Mouse (Mus musculus) hindbrain, embryonic 15.5 days (tissue): Measurements from ENCODE around the gene Cryzl1. TPM values are rescaled to one million over a fixed set of nuclear protein-coding genes. Genes with fewer than 3 reads are reported as not detected.

Experiments used
- ATAC-seq: fragments of 200-750 bp; cut with Nextera tagmentation; 2 replicates; pipeline ENCODE4 v1.8.0; 2017; ENCODE audit warnings: low read depth, moderate number of reproducible peaks, moderate TSS enrichment; ENCODE audit not compliant: low FRiP score
- H3K27ac ChIP-seq: fragments of 300-500 bp; sonication (generic); replicated peaks from 2 replicates; pipeline ENCODE4 v1.5.1; 2015; ENCODE audit warnings: mild to moderate bottlenecking, inconsistent platforms
- H3K27me3 ChIP-seq: fragments of 300-500 bp; sonication (generic); 2 replicates; pipeline ENCODE4 v1.6.1; 2015; ENCODE audit warnings: control low read depth, inconsistent platforms
- H3K36me3 ChIP-seq: fragments of 300-500 bp; sonication (generic); 2 replicates; pipeline ENCODE4 v1.6.1; 2015; ENCODE audit warnings: control low read depth, inconsistent platforms
- H3K4me1 ChIP-seq: fragments of 300-500 bp; sonication (generic); replicated peaks from 2 replicates; pipeline ENCODE4 v1.6.1; 2015; ENCODE audit warnings: control low read depth, inconsistent platforms
- H3K4me2 ChIP-seq: fragments of 300-500 bp; sonication (generic); 2 replicates; pipeline ENCODE4 v1.6.1; 2015; ENCODE audit warnings: moderate library complexity, mild to moderate bottlenecking, inconsistent platforms
- H3K4me3 ChIP-seq: fragments of 300-500 bp; sonication (generic); 2 replicates; pipeline ENCODE4 v1.5.1; 2015; ENCODE audit warnings: mild to moderate bottlenecking, inconsistent platforms
- H3K9ac ChIP-seq: fragments of 300-500 bp; sonication (generic); 2 replicates; pipeline ENCODE4 v1.6.1; 2015; ENCODE audit warnings: inconsistent platforms
- H3K9me3 ChIP-seq: fragments of 300-500 bp; sonication (generic); 2 replicates; pipeline ENCODE4 v1.6.1; 2016; ENCODE audit warnings: control low read depth, inconsistent platforms
- WGBS: fragments of 180-500 bp; shearing (Covaris S2); methylation state at CpG from one replicate; pipeline ENCODE4 v1.1.7; 2015; 5-methylcytosine and 5-hydroxymethylcytosine counted together
- polyA plus RNA-seq: library from polyadenylated mRNA; unstranded; fragments of >200 nt; fragmentation: Nextera tagmentation; extraction: Ambion mirVana; gene quantifications from 2 replicates; pipeline ENCODE4 v1.2.1, GENCODE M21; 2015

Cryzl1 gene
- polyA plus RNA-seq, 1 experiment from 2014 or later, result 93.4 TPM

GRCm38 (mm10) chr16:91702771-91703188 lies 26.0 kb downstream of the Cryzl1 start:
- H3K27me3 ChIP-seq, result no peaks in the 10 kb centered on the region
- no peak overlapping the region for H3K4me3 ChIP-seq
- 60% methylated on average over 3 of the region's 3 CpGs for WGBS
- H3K4me1 ChIP-seq, result no peaks in the 10 kb centered on the region
- H3K27ac ChIP-seq, result no peak overlapping the region
- H3K4me2 ChIP-seq, result no peak overlapping the region
- no peak; the same call in 1 of the 2 replicates for ATAC-seq
- peaks cover 56% of the 10 kb centered on the region for H3K36me3 ChIP-seq
- no peaks in the 10 kb centered on the region for H3K9me3 ChIP-seq
- H3K9ac ChIP-seq, result no peak overlapping the region

GRCm38 (mm10) chr16:91701908-91702307 lies 26.9 kb downstream of the Cryzl1 start:
- no peaks in the 10 kb centered on the region for H3K4me1 ChIP-seq
- WGBS, result 90% methylated on average over 13 of the region's 13 CpGs
- no peak overlapping the region for H3K4me2 ChIP-seq
- no peak overlapping the region for H3K9ac ChIP-seq
- ATAC-seq, result no peak
- H3K9me3 ChIP-seq, result no peaks in the 10 kb centered on the region
- H3K36me3 ChIP-seq, result peaks cover 60% of the 10 kb centered on the region
- no peaks in the 10 kb centered on the region for H3K27me3 ChIP-seq
- H3K27ac ChIP-seq, result no peak overlapping the region
- no peak overlapping the region for H3K4me3 ChIP-seq

- no peaks in the 10 kb centered on the region for H3K9me3 ChIP-seq
- H3K27me3 ChIP-seq, result no peaks in the 10 kb centered on the region
- no peak overlapping the region for H3K4me3 ChIP-seq
- H3K4me2 ChIP-seq, result no peak overlapping the region
- WGBS, result 87% methylated on average over 1 of the region's 1 CpGs
- H3K27ac ChIP-seq, result no peak overlapping the region
- peaks cover 48% of the 10 kb centered on the region for H3K36me3 ChIP-seq
- ATAC-seq, result no peak
- H3K4me1 ChIP-seq, result no peaks in the 10 kb centered on the region
- no peak overlapping the region for H3K9ac ChIP-seq
These were observed 29.8 kb downstream of the Cryzl1 start for GRCm38 (mm10) chr16:91698995-91699394.

- no peak for ATAC-seq
- no peak overlapping the region for H3K27ac ChIP-seq
These were observed 33.5 kb downstream of the Cryzl1 start for GRCm38 (mm10) chr16:91695108-91695755.

GRCm38 (mm10) chr16:91694455-91695084 lies 34.2 kb downstream of the Cryzl1 start:
- no peak overlapping the region for H3K27ac ChIP-seq

More at GRCm38 (mm10) chr16:91695108-91695755, 33.5 kb downstream of the Cryzl1 start:
- 79% methylated on average over 8 of the region's 8 CpGs for WGBS
- no peak overlapping the region for H3K4me3 ChIP-seq
- no peak overlapping the region for H3K9ac ChIP-seq
- peaks cover 34% of the 10 kb centered on the region for H3K36me3 ChIP-seq
- no peaks in the 10 kb centered on the region for H3K27me3 ChIP-seq
- H3K4me2 ChIP-seq, result no peak overlapping the region
- no peaks in the 10 kb centered on the region for H3K9me3 ChIP-seq
- H3K4me1 ChIP-seq, result no peaks in the 10 kb centered on the region

GRCm38 (mm10) chr16:91689791-91690190 lies 39.0 kb downstream of the Cryzl1 start:
- Histone ChIP-seq H3K27ac (no peak overlapping the region), H3K27me3 (no peaks in the 10 kb centered on the region), H3K9me3 (no peaks in the 10 kb centered on the region), H3K36me3 (peaks cover 23% of the 10 kb centered on the region), H3K4me1 (peaks cover 22% of the 10 kb centered on the region), H3K4me3 (no peak overlapping the region), H3K4me2 (peak overlapping the region; percentile 93), H3K9ac (0 out of 2 replicates have a peak overlapping the region, but pooled peaks have one; percentile 59)
- WGBS, result 46% methylated on average over 7 of the region's 7 CpGs
- no peak for ATAC-seq

More at GRCm38 (mm10) chr16:91694455-91695084, 34.2 kb downstream of the Cryzl1 start:
- Histone ChIP-seq H3K4me1 (peaks cover 6% of the 10 kb centered on the region), H3K9ac (no peak overlapping the region), H3K27me3 (no peaks in the 10 kb centered on the region), H3K4me2 (no peak overlapping the region), H3K36me3 (peaks cover 35% of the 10 kb centered on the region), H3K9me3 (no peaks in the 10 kb centered on the region), H3K4me3 (no peak overlapping the region)
- 31% methylated on average over 14 of the region's 14 CpGs for WGBS
- ATAC-seq, result peak; percentile 93

GRCm38 (mm10) chr16:91688619-91689334 lies 40.0 kb downstream of the Cryzl1 start, which contains the start of gene Donson:
Gene Donson (minus strand): TSS chr16:91688770.
- Histone ChIP-seq H3K27ac (peak within 1 kb of the TSS; percentile 94), H3K36me3 (peaks cover 28% of the 10 kb centered on the region), H3K4me1 (peaks cover 22% of the 10 kb centered on the region), H3K27me3 (no peaks in the 10 kb centered on the region), H3K9ac (peak within 1 kb of the TSS; percentile 99), H3K4me3 (peak within 1 kb of the TSS; percentile 97), H3K9me3 (no peaks in the 10 kb centered on the region), H3K4me2 (peak within 1 kb of the TSS; percentile 93)
- WGBS, result 1% methylated on average over 58 of the region's 71 CpGs
- peak; percentile 99 for ATAC-seq

- ATAC-seq, result no peak
- peak overlapping the region; percentile 99 for H3K9ac ChIP-seq
- H3K4me2 ChIP-seq, result peak overlapping the region; percentile 93
- 2% methylated on average over 40 of the region's 51 CpGs for WGBS
- H3K27me3 ChIP-seq, result no peaks in the 10 kb centered on the region
- peaks cover 22% of the 10 kb centered on the region for H3K4me1 ChIP-seq
- H3K27ac ChIP-seq, result peak overlapping the region; percentile 94
- H3K4me3 ChIP-seq, result peak overlapping the region; percentile 97
- peaks cover 30% of the 10 kb centered on the region for H3K36me3 ChIP-seq
- no peaks in the 10 kb centered on the region for H3K9me3 ChIP-seq
These were observed 40.7 kb downstream of the Cryzl1 start for GRCm38 (mm10) chr16:91688023-91688618.

GRCm38 (mm10) chr16:91686369-91686768 lies 42.4 kb downstream of the Cryzl1 start:
- H3K27me3 ChIP-seq, result no peaks in the 10 kb centered on the region
- H3K9me3 ChIP-seq, result no peaks in the 10 kb centered on the region
- H3K4me2 ChIP-seq, result no peak overlapping the region
- ATAC-seq, result no peak
- no peak overlapping the region for H3K9ac ChIP-seq
- 85% methylated on average over 5 of the region's 5 CpGs for WGBS
- H3K27ac ChIP-seq, result no peak overlapping the region
- H3K4me3 ChIP-seq, result no peak overlapping the region
- peaks cover 22% of the 10 kb centered on the region for H3K4me1 ChIP-seq
- H3K36me3 ChIP-seq, result peaks cover 48% of the 10 kb centered on the region

- 95% methylated on average over 5 of the region's 5 CpGs for WGBS
- no peaks in the 10 kb centered on the region for H3K27me3 ChIP-seq
- ATAC-seq, result no peak
- H3K9me3 ChIP-seq, result no peaks in the 10 kb centered on the region
- no peak overlapping the region for H3K27ac ChIP-seq
- no peak overlapping the region for H3K9ac ChIP-seq
- H3K4me2 ChIP-seq, result no peak overlapping the region
- H3K36me3 ChIP-seq, result peaks cover 49% of the 10 kb centered on the region
- H3K4me3 ChIP-seq, result no peak overlapping the region
- H3K4me1 ChIP-seq, result peaks cover 22% of the 10 kb centered on the region
These were observed 43.2 kb downstream of the Cryzl1 start for GRCm38 (mm10) chr16:91685526-91685925.

- no peaks in the 10 kb centered on the region for H3K27me3 ChIP-seq
- no peak overlapping the region for H3K4me2 ChIP-seq
- WGBS, result 82% methylated on average over 5 of the region's 5 CpGs
- no peaks in the 10 kb centered on the region for H3K4me1 ChIP-seq
- no peak overlapping the region for H3K4me3 ChIP-seq
- no peak overlapping the region for H3K9ac ChIP-seq
- H3K36me3 ChIP-seq, result peaks cover 82% of the 10 kb centered on the region
- ATAC-seq, result no peak
- H3K9me3 ChIP-seq, result no peaks in the 10 kb centered on the region
- no peak overlapping the region for H3K27ac ChIP-seq
These were observed 48.1 kb downstream of the Cryzl1 start for GRCm38 (mm10) chr16:91680656-91681055.
